Mouse (Mus musculus): ENCODE measurements around the gene Fam71e1.

- TF ChIP-seq CTCF (IDR thresholded peaks at IDR 0.05; ENCODE audit: low read depth) (no peak), EP300 (IDR thresholded peaks at IDR 0.05; ENCODE audit: low read depth) (no peak)
Measured at GRCm38 (mm10) chr7:44456302-44456701, 40.1 kb upstream of the Fam71e1 start.
